Mouse (Mus musculus): ENCODE results near the gene Tomm5. TPM values are rescaled to one million over a fixed set of nuclear protein-coding genes. Genes with fewer than 3 reads are reported as not detected.

The Tomm5 gene
- polyA plus RNA-seq, 1 experiment from 2014 or later: 222 TPM

Other genes starting within 250 kb of the Tomm5 start
- 84.3 and 87.9 TPM in 2 replicates for gene Grhpr, start 126.7 kb downstream of the Tomm5 start, polyA plus RNA-seq (2014; fragmentation: Nextera tagmentation; extraction: Ambion mirVana)
- 16.3 and 17.3 TPM in 2 replicates for gene Zbtb5, start 95.7 kb downstream of the Tomm5 start, polyA plus RNA-seq (2014; fragmentation: Nextera tagmentation; extraction: Ambion mirVana)
- 43.1 and 43.6 TPM in 2 replicates for gene Polr1e, start 89.5 kb downstream of the Tomm5 start, polyA plus RNA-seq (2014; fragmentation: Nextera tagmentation; extraction: Ambion mirVana)
- gene Fbxo10, start 23.5 kb downstream of the Tomm5 start, polyA plus RNA-seq (2014; fragmentation: Nextera tagmentation; extraction: Ambion mirVana): 6.4 and 9.2 TPM in 2 replicates
- 3.3 and 3.6 TPM in 2 replicates for gene Frmpd1, start 76.8 kb upstream of the Tomm5 start, polyA plus RNA-seq (2014; fragmentation: Nextera tagmentation; extraction: Ambion mirVana)
- gene Trmt10b, start 189.0 kb upstream of the Tomm5 start, polyA plus RNA-seq (2014; fragmentation: Nextera tagmentation; extraction: Ambion mirVana): 13.3 and 14.0 TPM in 2 replicates
- 10.6 and 12.4 TPM in 2 replicates for gene Dcaf10, start 234.0 kb upstream of the Tomm5 start, polyA plus RNA-seq (2014; fragmentation: Nextera tagmentation; extraction: Ambion mirVana)
- gene Exosc3, start 234.6 kb upstream of the Tomm5 start, polyA plus RNA-seq (2014; fragmentation: Nextera tagmentation; extraction: Ambion mirVana): 43.1 and 49.7 TPM in 2 replicates

Data from heart, embryonic 11.5 days (tissue).